Mouse (Mus musculus) 3134 (cell line): ENCODE data around the gene Catsper4.

Source experiments
- DNase-seq: peaks from one replicate; pipeline ENCODE4 v3.0.0-alpha.2; 2011; ENCODE audit warnings: low spot score; ENCODE audit not compliant: insufficient read length; ENCODE audit errors: extremely low read depth

Catsper4 gene

GRCm38 (mm10) chr4:134186268-134186667 lies 40.9 kb downstream of the Catsper4 start:
- no peak for DNase-seq

GRCm38 (mm10) chr4:134185569-134185968 lies 41.6 kb downstream of the Catsper4 start:
- no peak for DNase-seq

GRCm38 (mm10) chr4:134183711-134184110 lies 43.5 kb downstream of the Catsper4 start:
- DNase-seq, result no peak

- no peak for DNase-seq
Measured at GRCm38 (mm10) chr4:134181825-134182224, 45.4 kb downstream of the Catsper4 start.

GRCm38 (mm10) chr4:134181112-134181511 lies 46.1 kb downstream of the Catsper4 start:
- DNase-seq, result no peak

- no peak for DNase-seq
Measured at GRCm38 (mm10) chr4:134172391-134172790, 54.8 kb downstream of the Catsper4 start.

- no peak for DNase-seq
Measured at GRCm38 (mm10) chr4:134166906-134167305, 60.3 kb downstream of the Catsper4 start.

- DNase-seq, result no peak
Measured at GRCm38 (mm10) chr4:134165548-134166465, 61.4 kb downstream of the Catsper4 start.

- DNase-seq, result no peak
Measured at GRCm38 (mm10) chr4:134165024-134165423, 62.2 kb downstream of the Catsper4 start.

- no peak for DNase-seq
Measured at GRCm38 (mm10) chr4:134164591-134164990, 62.6 kb downstream of the Catsper4 start.
